Mouse (Mus musculus): ENCODE measurements around the gene Olfr938. TPM values are rescaled to one million over a fixed set of nuclear protein-coding genes. Genes with fewer than 3 reads are reported as not detected.

The Olfr938 gene
- not detected for total RNA-seq (2021)
- polyA plus RNA-seq (2012; rRNA removed) = not detected in 2 replicates
- long read RNA-seq = 0 reads

DNA sequence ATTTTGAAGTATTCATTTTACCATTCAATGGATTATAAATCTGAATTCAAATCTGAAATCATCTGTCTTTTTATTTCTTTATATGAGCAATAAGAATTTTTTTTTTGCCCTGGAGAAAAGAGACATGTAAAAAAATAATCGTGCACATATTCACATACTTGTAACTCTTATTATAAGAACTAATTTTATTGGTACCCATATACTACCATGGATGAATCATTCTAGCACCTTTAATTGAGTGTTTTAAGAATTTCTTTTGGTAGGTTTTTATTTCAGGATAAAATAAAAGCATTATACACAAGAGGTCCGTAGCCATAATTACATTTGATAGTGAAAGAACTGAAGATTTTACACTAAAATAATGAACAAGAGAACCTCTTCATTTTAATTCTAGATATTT, at the start of gene Olfr938:
TSS of gene Olfr938 (minus strand) at position 101 of the 400 bp plus-strand sequence.
- no peak for DNase-seq

DNA sequence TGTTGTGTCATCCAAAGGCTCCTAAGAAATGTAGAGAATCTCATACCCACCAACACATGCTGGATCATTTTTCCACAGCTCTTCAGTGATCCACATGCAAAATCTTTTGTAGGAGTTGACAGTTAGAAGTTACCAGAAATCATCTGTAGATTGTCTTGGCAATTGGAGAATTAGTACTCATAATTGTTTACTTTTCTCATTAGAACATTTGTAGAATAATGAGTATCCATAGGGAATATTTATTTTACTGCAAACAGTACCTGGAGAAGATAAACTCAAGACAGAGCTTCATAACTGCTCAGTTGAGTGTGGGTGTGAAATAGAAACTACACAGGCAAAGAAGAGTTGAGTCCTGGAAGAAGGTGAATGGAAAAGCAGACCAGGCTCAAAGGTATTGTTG, 49.1 kb upstream of the Olfr938 start, which contains the start of gene Olfr27:
TSS of gene Olfr27 (plus strand) at position 301 of the 400 bp plus-strand sequence.
- DNase-seq = no peak

GRCm38 (mm10) chr9:39127326-39127725, 48.6 kb upstream of the Olfr938 start:
- DNase-seq = no peak

GRCm38 (mm10) chr9:39064851-39065250, 13.8 kb downstream of the Olfr938 start, which contains the start of gene Olfr937:
Olfr937 (minus strand) TSS chr9:39064951.
- no peak for DNase-seq

Small RNA genes within 50 kb of the gene (microRNA-seq; reads per million reads assigned to microRNA genes)
- gene Gm25032 = 0 reads per million in 2 experiments
- 0 reads per million in 2 experiments for gene Gm25529

Other genes with a start within 250 kb of the Olfr938 start
- gene Olfr924, start 234.4 kb downstream of the Olfr938 start, total RNA-seq (2021) = not detected
- not detected in 2 replicates for gene Olfr924, start 234.4 kb downstream of the Olfr938 start, polyA plus RNA-seq (2012; rRNA removed)
- gene Olfr26, start 223.8 kb downstream of the Olfr938 start, total RNA-seq (2021) = not detected
- gene Olfr26, start 223.8 kb downstream of the Olfr938 start, polyA plus RNA-seq (2012; rRNA removed) = not detected in 2 replicates
- gene Olfr926, start 201.8 kb downstream of the Olfr938 start, total RNA-seq (2021) = not detected
- gene Olfr926, start 201.8 kb downstream of the Olfr938 start, polyA plus RNA-seq (2012; rRNA removed) = not detected in 2 replicates
- gene Olfr930, start 149.1 kb downstream of the Olfr938 start, total RNA-seq (2021) = not detected
- gene Olfr930, start 149.1 kb downstream of the Olfr938 start, polyA plus RNA-seq (2012; rRNA removed) = not detected in 2 replicates
- gene Olfr933, start 106.6 kb downstream of the Olfr938 start, total RNA-seq (2021) = under 1 TPM in 1 of 2 experiments, not detected in 1; 0.17 TPM
- not detected in 2 replicates for gene Olfr933, start 106.6 kb downstream of the Olfr938 start, polyA plus RNA-seq (2012; rRNA removed)
- not detected for gene Olfr934, start 90.6 kb downstream of the Olfr938 start, total RNA-seq (2021)
- gene Olfr934, start 90.6 kb downstream of the Olfr938 start, polyA plus RNA-seq (2012; rRNA removed) = not detected in 2 replicates
- not detected for gene Olfr935, start 79.2 kb downstream of the Olfr938 start, total RNA-seq (2021)
- gene Olfr935, start 79.2 kb downstream of the Olfr938 start, polyA plus RNA-seq (2012; rRNA removed) = not detected in 2 replicates
- gene Olfr146, start 55.5 kb downstream of the Olfr938 start, total RNA-seq (2021) = not detected
- gene Olfr146, start 55.5 kb downstream of the Olfr938 start, polyA plus RNA-seq (2012; rRNA removed) = not detected in 2 replicates
- not detected for gene Olfr937, start 13.9 kb downstream of the Olfr938 start, total RNA-seq (2021)
- not detected in 2 replicates for gene Olfr937, start 13.9 kb downstream of the Olfr938 start, polyA plus RNA-seq (2012; rRNA removed)
- not detected for gene Olfr27, start 49.2 kb upstream of the Olfr938 start, total RNA-seq (2021)
- gene Olfr27, start 49.2 kb upstream of the Olfr938 start, polyA plus RNA-seq (2012; rRNA removed) = not detected in 2 replicates
- not detected for gene Olfr943, start 87.4 kb upstream of the Olfr938 start, total RNA-seq (2021)
- not detected in 2 replicates for gene Olfr943, start 87.4 kb upstream of the Olfr938 start, polyA plus RNA-seq (2012; rRNA removed)
- gene Olfr944, start 123.0 kb upstream of the Olfr938 start, total RNA-seq (2021) = not detected
- not detected in 2 replicates for gene Olfr944, start 123.0 kb upstream of the Olfr938 start, polyA plus RNA-seq (2012; rRNA removed)
- not detected for gene Olfr1537, start 171.1 kb upstream of the Olfr938 start, total RNA-seq (2021)
- gene Olfr1537, start 171.1 kb upstream of the Olfr938 start, polyA plus RNA-seq (2012; rRNA removed) = not detected in 2 replicates
- gene Olfr945, start 197.9 kb upstream of the Olfr938 start, total RNA-seq (2021) = not detected
- gene Olfr945, start 197.9 kb upstream of the Olfr938 start, polyA plus RNA-seq (2012; rRNA removed) = not detected in 2 replicates
- gene Olfr948, start 247.2 kb upstream of the Olfr938 start, total RNA-seq (2021) = not detected
- gene Olfr948, start 247.2 kb upstream of the Olfr938 start, polyA plus RNA-seq (2012; rRNA removed) = not detected in 2 replicates